Mouse (Mus musculus): ENCODE data around the gene Lcn4. TPM values are rescaled to one million over a fixed set of nuclear protein-coding genes. Genes with fewer than 3 reads are reported as not detected.

Gene Lcn4
- polyA plus RNA-seq, 2 experiments = not detected

DNA sequence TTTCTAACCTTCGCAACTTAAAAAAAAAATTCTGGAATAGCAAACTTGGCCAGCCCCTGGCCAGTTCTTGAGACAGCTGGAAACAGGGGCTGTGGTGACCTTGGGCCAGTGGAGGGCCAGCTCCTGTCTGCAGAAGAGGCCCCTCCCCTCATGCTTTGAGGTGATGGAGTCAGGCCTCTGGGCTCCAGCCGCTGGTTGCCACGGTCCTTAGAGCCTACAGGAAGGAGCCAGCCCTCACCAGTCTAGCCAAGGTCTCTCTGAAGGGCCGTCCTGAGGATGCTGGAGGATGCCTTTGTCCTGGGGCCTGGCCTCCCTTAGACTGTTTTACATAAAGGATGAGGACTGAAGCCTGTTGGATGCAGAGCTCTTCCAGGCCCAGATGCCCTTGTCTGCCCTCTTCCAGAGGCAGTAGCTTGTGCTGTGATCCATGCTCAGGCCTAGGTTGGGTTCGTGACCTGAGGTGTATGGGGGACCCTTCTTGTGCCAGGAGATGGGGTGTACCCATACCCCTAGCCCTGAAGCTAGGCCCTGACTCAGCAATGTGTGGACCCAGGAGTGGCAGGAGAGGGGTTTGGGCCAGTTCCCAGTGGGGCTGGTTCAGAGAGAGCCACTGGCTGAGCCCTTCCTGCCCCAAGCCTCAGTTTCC is 42.2 kb downstream of the Lcn4 start:
- 25% methylated on average over 5 of the region's 5 CpGs for WGBS (ENCODE audit: insufficient replicate concordance)
- no peaks in the 10 kb centered on the region for H3K9me3 ChIP-seq (ENCODE audit: control insufficient read depth, low read length)
- H3K4me3 ChIP-seq (ENCODE audit: insufficient read depth in 1 of 2, low read depth in 2 of 2, low read length in 2 of 2) = peak overlapping the region; percentile 44 to 49; a peak in 3 of 4 replicates
- peaks cover 12% of the 10 kb centered on the region for H3K27me3 ChIP-seq (ENCODE audit: control insufficient read depth, insufficient read depth, low read length)
- no peak overlapping the region for H3K9ac ChIP-seq (replicated peaks)
- ATAC-seq (ENCODE audit: insufficient read depth) (no peak), DNase-seq (ENCODE audit: low read depth in 3 of 3, low spot score in 3 of 3) (no peak)
- no peaks in the 10 kb centered on the region for H3K4me1 ChIP-seq (replicated peaks; ENCODE audit: control insufficient read depth in 2 of 2, insufficient read depth in 2 of 2, low read length in 1 of 2)
- H3K27ac ChIP-seq = no peak overlapping the region
- peak overlapping the region; percentile 56 for H3K4me2 ChIP-seq (ENCODE audit: low read depth)
- H3K36me3 ChIP-seq (replicated peaks; ENCODE audit: control insufficient read depth, insufficient read depth, low read depth) = no peaks in the 10 kb centered on the region
- TF ChIP-seq EP300 (IDR thresholded peaks at IDR 0.05; ENCODE audit: low read depth) = no peak
- TF ChIP-seq CTCF (IDR thresholded peaks at IDR 0.05; ENCODE audit: low read depth) = no peak

DNA sequence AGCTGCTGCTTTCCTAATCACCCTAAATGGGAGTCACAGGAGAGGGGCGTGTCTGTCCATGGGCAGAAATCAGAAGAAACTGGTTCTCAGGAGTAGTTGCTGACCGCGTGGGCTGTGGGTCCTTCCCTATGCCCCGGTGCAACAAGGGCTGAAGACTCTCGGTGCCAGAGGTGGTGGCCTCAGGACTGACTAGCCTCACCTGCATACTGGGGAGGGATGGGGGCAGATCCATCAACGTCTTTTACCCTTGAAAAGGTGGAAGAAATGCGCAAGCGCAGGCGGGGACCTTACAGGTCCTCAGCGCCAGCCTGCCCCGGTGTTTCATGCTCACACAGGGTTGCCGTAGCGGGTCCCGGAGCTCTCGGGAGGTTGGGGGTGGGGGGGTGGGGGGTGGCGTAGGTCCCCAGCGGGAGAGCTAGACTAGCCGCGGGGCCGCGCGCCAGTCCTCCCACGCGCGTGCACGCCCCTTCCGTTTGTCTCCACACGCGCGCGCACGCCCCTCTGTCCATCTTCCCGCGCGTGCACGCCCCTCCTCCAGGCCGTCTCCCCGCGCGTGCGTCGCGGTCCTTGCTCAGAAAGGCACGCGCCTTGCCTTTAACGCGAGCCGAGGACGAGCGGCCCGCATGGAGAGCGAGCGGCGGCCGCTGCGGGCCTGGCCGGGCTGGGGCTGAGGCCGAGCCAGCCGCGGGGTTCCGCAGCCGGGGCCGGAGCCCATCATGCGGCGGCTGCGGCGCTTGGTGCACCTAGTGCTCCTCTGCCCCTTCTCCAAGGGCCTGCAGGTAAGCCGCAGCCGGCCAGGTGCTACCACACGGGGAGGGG is 43.0 kb downstream of the Lcn4 start, which contains the start of gene Fam69b:
Gene Fam69b (plus strand): TSS at position 537 of the 819 bp plus-strand sequence.
- WGBS (ENCODE audit: insufficient replicate concordance) = 1% methylated on average over 69 of the region's 70 CpGs
- Histone ChIP-seq H3K4me2 (ENCODE audit: low read depth) (peak within 1 kb of the TSS; percentile 56), H3K36me3 (replicated peaks; ENCODE audit: control insufficient read depth, insufficient read depth, low read depth) (no peaks in the 10 kb centered on the region), H3K4me3 (ENCODE audit: insufficient read depth in 1 of 2, low read depth in 2 of 2, low read length in 2 of 2) (peak within 1 kb of the TSS; percentile 44 to 49), H3K27ac (no peak within 1 kb of the TSS), H3K9ac (replicated peaks) (no peak within 1 kb of the TSS), H3K4me1 (replicated peaks; ENCODE audit: control insufficient read depth in 2 of 2, insufficient read depth in 2 of 2, low read length in 1 of 2) (no peaks in the 10 kb centered on the region), H3K27me3 (ENCODE audit: control insufficient read depth, insufficient read depth, low read length) (peaks cover 12% of the 10 kb centered on the region), H3K9me3 (ENCODE audit: control insufficient read depth, low read length) (no peaks in the 10 kb centered on the region)
- no peak for ATAC-seq (ENCODE audit: insufficient read depth)
- DNase-seq (ENCODE audit: low read depth in 3 of 3, low spot score in 3 of 3) = no peak
- no peak for TF ChIP-seq EP300 (IDR thresholded peaks at IDR 0.05; ENCODE audit: low read depth)
- TF ChIP-seq CTCF (IDR thresholded peaks at IDR 0.05; ENCODE audit: low read depth) = no peak

DNA sequence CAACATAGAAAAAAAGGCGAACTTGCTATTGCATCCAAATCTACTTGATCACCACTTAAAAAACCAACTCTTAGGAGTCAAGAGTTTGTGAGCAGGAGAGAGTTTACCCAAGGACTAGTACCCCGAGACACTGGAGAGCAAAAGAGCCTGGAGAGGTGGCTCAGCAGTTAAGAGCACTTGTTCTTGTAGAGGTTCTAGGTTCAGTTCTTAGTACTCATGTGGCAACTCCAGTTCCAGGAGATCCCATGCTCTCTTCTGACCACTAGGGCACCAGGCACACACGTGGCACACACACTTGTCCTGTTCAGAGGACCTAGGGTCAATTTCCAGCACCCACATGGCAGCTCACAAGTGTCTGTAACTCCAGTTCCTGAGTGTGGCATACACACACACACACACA is 45.0 kb downstream of the Lcn4 start:
- Histone ChIP-seq H3K9ac (replicated peaks) (no peak overlapping the region), H3K4me3 (ENCODE audit: insufficient read depth in 1 of 2, low read depth in 2 of 2, low read length in 2 of 2) (no peak overlapping the region), H3K27me3 (ENCODE audit: control insufficient read depth, insufficient read depth, low read length) (peaks cover 12% of the 10 kb centered on the region), H3K9me3 (ENCODE audit: control insufficient read depth, low read length) (no peaks in the 10 kb centered on the region), H3K4me2 (ENCODE audit: low read depth) (no peak overlapping the region), H3K4me1 (replicated peaks; ENCODE audit: control insufficient read depth in 2 of 2, insufficient read depth in 2 of 2, low read length in 1 of 2) (no peaks in the 10 kb centered on the region), H3K36me3 (replicated peaks; ENCODE audit: control insufficient read depth, insufficient read depth, low read depth) (no peaks in the 10 kb centered on the region), H3K27ac (no peak overlapping the region)
- DNase-seq (ENCODE audit: low read depth in 3 of 3, low spot score in 3 of 3) (no peak), ATAC-seq (ENCODE audit: insufficient read depth) (no peak)
- TF ChIP-seq CTCF (IDR thresholded peaks at IDR 0.05; ENCODE audit: low read depth) = no peak; the same call in 1 of the 2 replicates
- TF ChIP-seq EP300 (IDR thresholded peaks at IDR 0.05; ENCODE audit: low read depth) = no peak
- WGBS (ENCODE audit: insufficient replicate concordance) = 48% methylated on average over 3 of the region's 3 CpGs

DNA sequence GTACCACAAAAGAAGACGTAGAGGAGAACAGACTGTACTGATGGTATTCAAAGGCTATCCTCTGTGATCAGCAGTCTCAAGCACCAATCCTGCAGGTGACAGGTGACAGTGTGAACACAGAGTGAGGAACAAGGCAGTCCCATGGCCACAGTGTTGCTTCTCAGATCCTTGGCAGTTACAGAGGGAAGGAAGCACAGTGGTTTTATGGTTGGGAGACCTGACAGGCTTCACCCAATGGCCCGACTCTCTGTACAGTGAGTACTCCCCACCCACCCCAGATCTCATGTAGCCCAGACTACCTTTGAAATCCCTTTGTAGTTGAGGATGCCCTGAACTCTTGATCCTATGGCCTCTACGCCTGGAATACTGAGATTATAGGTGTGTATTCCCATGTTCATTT is 45.7 kb downstream of the Lcn4 start:
- Histone ChIP-seq H3K4me1 (replicated peaks; ENCODE audit: control insufficient read depth in 2 of 2, insufficient read depth in 2 of 2, low read length in 1 of 2) (no peaks in the 10 kb centered on the region), H3K9ac (replicated peaks) (no peak overlapping the region), H3K27me3 (ENCODE audit: control insufficient read depth, insufficient read depth, low read length) (peaks cover 12% of the 10 kb centered on the region), H3K27ac (no peak overlapping the region), H3K4me3 (ENCODE audit: insufficient read depth in 1 of 2, low read depth in 2 of 2, low read length in 2 of 2) (no peak overlapping the region), H3K36me3 (replicated peaks; ENCODE audit: control insufficient read depth, insufficient read depth, low read depth) (no peaks in the 10 kb centered on the region), H3K4me2 (ENCODE audit: low read depth) (no peak overlapping the region), H3K9me3 (ENCODE audit: control insufficient read depth, low read length) (no peaks in the 10 kb centered on the region)
- DNase-seq (ENCODE audit: low read depth in 3 of 3, low spot score in 3 of 3) = no peak
- no peak for ATAC-seq (ENCODE audit: insufficient read depth)
- 39% methylated on average over 3 of the region's 3 CpGs for WGBS (ENCODE audit: insufficient replicate concordance)
- TF ChIP-seq EP300 (IDR thresholded peaks at IDR 0.05; ENCODE audit: low read depth) (no peak), CTCF (IDR thresholded peaks at IDR 0.05; ENCODE audit: low read depth) (no peak)

DNA sequence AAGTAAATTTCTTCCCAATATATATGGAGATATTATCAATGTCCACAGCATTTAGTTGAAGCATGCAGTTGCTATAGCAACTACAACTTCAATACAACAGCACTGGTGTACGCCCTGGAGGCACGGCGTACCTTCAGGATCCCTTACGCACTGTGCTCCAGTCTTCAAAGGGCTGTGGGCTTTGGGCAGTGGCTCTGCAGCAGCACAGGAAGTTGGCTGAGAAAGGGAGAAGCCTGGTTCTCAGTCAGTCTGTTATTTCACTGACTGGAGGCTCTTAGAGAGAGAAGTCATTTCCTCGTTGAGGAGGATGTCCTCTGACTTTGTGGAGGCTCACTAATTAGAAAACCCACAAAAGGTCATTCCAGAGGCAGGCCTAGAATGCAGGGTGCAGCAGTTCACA is 48.1 kb downstream of the Lcn4 start:
- H3K27ac ChIP-seq = no peak overlapping the region

More for the DNA sequence above, 48.1 kb downstream of the Lcn4 start:
- Histone ChIP-seq H3K4me1 (replicated peaks; ENCODE audit: control insufficient read depth in 2 of 2, insufficient read depth in 2 of 2, low read length in 1 of 2) (no peaks in the 10 kb centered on the region), H3K9me3 (ENCODE audit: control insufficient read depth, low read length) (no peaks in the 10 kb centered on the region), H3K27me3 (ENCODE audit: control insufficient read depth, insufficient read depth, low read length) (peaks cover 4% of the 10 kb centered on the region), H3K9ac (replicated peaks) (no peak overlapping the region), H3K36me3 (replicated peaks; ENCODE audit: control insufficient read depth, insufficient read depth, low read depth) (no peaks in the 10 kb centered on the region), H3K4me2 (ENCODE audit: low read depth) (no peak overlapping the region), H3K4me3 (ENCODE audit: insufficient read depth in 1 of 2, low read depth in 2 of 2, low read length in 2 of 2) (no peak overlapping the region)
- WGBS (ENCODE audit: insufficient replicate concordance) = 42% methylated on average over 5 of the region's 5 CpGs
- TF ChIP-seq EP300 (IDR thresholded peaks at IDR 0.05; ENCODE audit: low read depth) = no peak
- no peak for TF ChIP-seq CTCF (IDR thresholded peaks at IDR 0.05; ENCODE audit: low read depth)
- ATAC-seq (ENCODE audit: insufficient read depth) (no peak), DNase-seq (ENCODE audit: low read depth in 3 of 3, low spot score in 3 of 3) (no peak)

Measured in liver, embryonic 14.5 days (tissue).